In the genomic region with DNA sequence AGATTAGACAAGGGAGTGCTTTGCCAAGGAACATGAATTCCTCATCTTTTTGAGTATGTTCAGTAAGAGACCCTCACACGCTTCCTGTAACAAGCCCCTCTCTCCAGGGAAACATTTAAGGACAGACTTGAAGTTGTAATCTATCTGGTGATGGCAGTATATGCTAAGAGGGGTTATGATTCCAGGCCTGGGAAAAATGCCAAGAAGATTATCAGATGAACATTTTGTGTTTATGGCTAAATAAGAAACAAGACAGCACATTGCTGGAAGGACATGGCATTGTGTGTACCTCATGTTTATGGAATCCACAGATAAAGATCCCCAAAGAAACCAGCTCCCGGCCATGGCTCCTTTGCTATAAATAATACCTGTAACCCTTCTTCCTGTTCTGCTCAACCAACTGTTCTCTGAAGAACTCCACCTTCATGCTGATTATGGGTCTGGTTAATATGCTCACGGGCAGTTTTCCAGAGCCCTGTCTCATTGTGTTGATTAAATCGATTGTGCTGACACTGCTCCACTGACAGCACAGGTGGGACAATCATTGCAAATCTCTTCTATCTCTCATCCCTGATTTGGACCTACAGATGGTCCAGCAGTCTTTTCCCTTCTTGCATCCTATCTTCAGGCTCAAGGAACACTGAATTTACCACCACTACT, we compare ENCODE assay signal across 20 mouse cellular contexts.
DNase-seq lines count a peak whose midpoint lies in the region; ATAC-seq and TF ChIP-seq lines count a peak whose summit lies in the region.
"Had no signal": no experiment of that assay in that cellular context is flagged by ENCODE, and none has a peak within 500 bp of the region (broad histone marks: within the 10 kb centered on the region; RNA-seq: fewer than 3 reads in every experiment).

No protein-coding gene starts in this region.

- no peak for ATAC-seq in kidney, postnatal 0 days (replicated peaks; ENCODE audit: low FRiP score, low read depth)
- 0 out of 2 replicates have a peak, but pooled peaks have one; percentile 58 for ATAC-seq in cerebellum, adult (ENCODE audit: insufficient number of reproducible peaks, low FRiP score, low TSS enrichment)
- ATAC-seq: forebrain, embryonic 16.5 days; intestine, embryonic 15.5 days; liver, postnatal 0 days; midbrain, embryonic 15.5 days had no signal

- no peaks in the 10 kb centered on the region for H3K9me3 ChIP-seq in kidney, postnatal 0 days (replicated peaks; ENCODE audit: low read length)
- H3K9me3 ChIP-seq: embryonic facial prominence, embryonic 13.5 days; hindbrain, embryonic 13.5 days; intestine, embryonic 15.5 days; midbrain, embryonic 15.5 days had no signal

- H3K27ac ChIP-seq in kidney, postnatal 0 days, result no peak overlapping the region
- H3K27ac ChIP-seq: embryonic facial prominence, embryonic 13.5 days; hindbrain, embryonic 13.5 days; intestine, embryonic 15.5 days; midbrain, embryonic 15.5 days; stomach, postnatal 0 days had no signal

- no peak overlapping the region for H3K4me2 ChIP-seq in kidney, postnatal 0 days (ENCODE audit: low read length)
- H3K4me2 ChIP-seq: embryonic facial prominence, embryonic 13.5 days; heart, embryonic 11.5 days; hindbrain, embryonic 13.5 days; intestine, embryonic 15.5 days; midbrain, embryonic 15.5 days had no signal

- no peaks in the 10 kb centered on the region for H3K4me1 ChIP-seq in kidney, postnatal 0 days (replicated peaks; ENCODE audit: insufficient read depth, low read length)
- H3K4me1 ChIP-seq: intestine, embryonic 15.5 days; midbrain, embryonic 15.5 days had no signal

- WGBS in kidney, postnatal 0 days, result 51% methylated on average over 4 of the region's 4 CpGs

- peak; percentile 10 for DNase-seq in kidney, postnatal 0 days (ENCODE audit: low spot score)
- DNase-seq in kidney, postnatal 14 days, result no peak
- peak; percentile 47 for DNase-seq in cerebellum, adult 8-10 months
- peak; percentile 6 for DNase-seq in lung, postnatal 10 days
- no peak for DNase-seq in layer of hippocampus, adult 9-11 months
- DNase-seq in adrenal gland, postnatal 36 days, result no peak
- DNase-seq: B cell, adult 2 months; heart, postnatal 10 days; kidney, adult 9 months; layer of hippocampus, postnatal 36 days; liver, postnatal 0 days; right cerebral cortex, postnatal 14 days had no signal

- H3K9ac ChIP-seq in kidney, postnatal 0 days (ENCODE audit: low read depth, low read length), result no peak overlapping the region
- H3K9ac ChIP-seq: embryonic facial prominence, embryonic 13.5 days; hindbrain, embryonic 13.5 days; intestine, embryonic 15.5 days; liver, postnatal 0 days; midbrain, embryonic 15.5 days had no signal

- H3K4me3 ChIP-seq in kidney, postnatal 0 days (replicated peaks; ENCODE audit: low read depth, low read length), result no peak overlapping the region
- H3K4me3 ChIP-seq: embryonic facial prominence, embryonic 13.5 days; hindbrain, embryonic 13.5 days; intestine, embryonic 15.5 days; midbrain, embryonic 15.5 days had no signal

- no peaks in the 10 kb centered on the region for H3K27me3 ChIP-seq in kidney, postnatal 0 days (ENCODE audit: insufficient read depth, low read length)
- H3K27me3 ChIP-seq: embryonic facial prominence, embryonic 13.5 days; hindbrain, embryonic 13.5 days; intestine, embryonic 15.5 days; midbrain, embryonic 15.5 days had no signal

- no peak for TF ChIP-seq CTCF in kidney, postnatal 0 days (IDR thresholded peaks at IDR 0.05; ENCODE audit: low read depth)

- no peaks in the 10 kb centered on the region for H3K36me3 ChIP-seq in kidney, postnatal 0 days (ENCODE audit: insufficient read depth, low read length)
- H3K36me3 ChIP-seq: embryonic facial prominence, embryonic 13.5 days; hindbrain, embryonic 13.5 days; intestine, embryonic 15.5 days; midbrain, embryonic 15.5 days had no signal

Comparison
In these comparisons a context has a peak if more than half of its experiments do, and no peak if none do; other contexts are left out.
1. DNase-seq: peak in kidney, postnatal 0 days (single experiment), cerebellum, adult 8-10 months (single experiment) and lung, postnatal 10 days (single experiment); none in kidney, postnatal 14 days (single experiment), layer of hippocampus, adult 9-11 months (single experiment) and adrenal gland, postnatal 36 days (0 of 2).